Mouse (Mus musculus): ENCODE results near the gene Noc2l. TPM values are rescaled to one million over a fixed set of nuclear protein-coding genes. Genes with fewer than 3 reads are reported as not detected.

Gene Noc2l
- total RNA-seq, 1 experiment from 2014 or later, result 157 TPM

DNA sequence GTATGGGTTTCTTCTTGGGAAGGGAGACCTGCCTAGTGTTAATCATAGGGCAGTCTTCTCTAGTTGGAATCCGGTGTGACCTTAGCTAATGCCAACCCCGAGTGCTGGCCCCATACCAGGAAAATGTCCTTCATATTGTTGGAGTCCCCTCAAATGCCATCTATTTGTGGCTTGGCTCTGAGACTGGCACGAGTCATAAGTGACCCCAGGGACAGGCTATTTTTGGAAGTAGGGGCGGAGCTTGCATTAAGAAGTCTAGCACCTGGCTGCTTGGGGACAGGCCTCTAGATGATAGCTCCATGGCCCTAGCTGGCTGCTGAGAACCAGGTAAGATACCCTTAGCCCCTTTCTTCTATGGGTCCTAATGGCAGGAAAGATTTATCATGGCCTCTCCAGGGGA is 20.2 kb upstream of the Noc2l start, which contains the start of gene Perm1:
Gene Perm1 (plus strand): TSS at position 220 of the 400 bp plus-strand sequence.
- no peak for ATAC-seq (replicated peaks; ENCODE audit: low read depth, poor library complexity, severe bottlenecking)

DNA sequence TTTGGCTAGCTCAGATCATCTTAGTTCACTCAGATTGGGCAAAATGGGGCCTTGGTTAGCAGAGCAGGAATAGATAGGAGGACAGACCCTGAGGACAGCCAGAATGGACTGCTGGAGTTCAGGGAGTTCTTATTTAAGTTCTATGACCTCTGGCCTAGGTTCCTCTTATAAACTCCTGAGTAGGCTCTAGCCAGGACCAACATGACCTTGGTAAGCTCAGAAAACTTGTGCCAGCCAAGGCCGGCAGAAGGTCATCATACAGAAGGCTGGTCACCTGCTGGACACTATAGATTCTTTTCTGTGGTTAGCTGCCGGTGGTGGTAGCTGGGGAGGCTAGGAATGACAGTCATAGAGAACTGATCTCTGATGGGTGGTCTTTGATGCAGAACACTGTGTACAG is 19.6 kb upstream of the Noc2l start:
- no peak for ATAC-seq (replicated peaks; ENCODE audit: low read depth, poor library complexity, severe bottlenecking)

DNA sequence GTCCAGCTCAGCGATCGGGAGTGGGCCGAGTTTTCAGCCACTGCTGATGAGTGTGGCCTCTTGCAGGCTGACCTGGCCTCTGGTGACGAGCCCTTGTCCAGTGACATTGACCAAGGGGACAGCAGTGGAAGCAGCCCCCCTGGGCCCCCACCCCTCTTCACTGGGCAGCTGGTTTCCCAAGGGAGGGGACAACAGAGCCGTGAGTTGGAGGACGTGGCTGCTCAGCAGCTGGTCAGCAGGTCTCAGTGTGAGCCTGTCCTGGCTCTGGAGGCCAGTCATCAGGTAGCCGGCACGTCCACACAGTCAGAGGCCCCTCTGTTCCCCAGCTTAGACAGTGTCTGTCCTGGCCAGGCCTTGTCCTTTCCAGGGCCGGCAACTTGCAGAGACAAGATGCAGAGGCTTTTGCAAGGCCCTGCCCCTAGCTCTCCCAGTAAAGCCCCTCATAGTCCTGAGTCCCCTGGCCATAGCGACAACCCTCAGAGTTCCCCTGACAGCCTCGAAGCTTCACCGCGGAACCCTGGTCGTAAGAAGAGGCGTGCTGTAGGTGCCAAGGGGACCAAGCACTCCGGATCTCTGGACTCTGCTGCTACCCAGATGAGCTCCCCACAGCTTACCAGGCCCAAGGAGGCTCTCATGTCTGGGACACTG is 18.7 kb upstream of the Noc2l start:
- no peak for ATAC-seq (replicated peaks; ENCODE audit: low read depth, poor library complexity, severe bottlenecking)

DNA sequence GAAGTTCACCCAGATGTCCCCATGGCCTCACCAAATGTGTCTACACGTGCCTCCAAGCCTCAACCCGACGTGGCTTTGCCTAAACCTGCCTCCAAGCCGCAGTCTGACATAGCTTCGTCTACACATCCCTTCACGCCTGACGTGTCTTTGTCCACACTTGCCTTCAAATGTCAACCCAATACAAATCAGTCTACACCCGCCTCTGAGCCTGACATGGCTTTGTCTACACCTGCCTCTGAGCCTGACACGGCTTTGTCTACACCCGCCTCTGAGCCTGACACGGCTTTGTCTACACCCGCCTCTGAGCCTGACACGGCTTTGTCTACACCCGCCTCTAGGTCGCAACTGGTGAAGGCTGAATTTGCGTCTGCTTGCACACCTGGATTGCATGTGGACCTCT is 18.0 kb upstream of the Noc2l start:
- ATAC-seq (replicated peaks; ENCODE audit: low read depth, poor library complexity, severe bottlenecking), result no peak

DNA sequence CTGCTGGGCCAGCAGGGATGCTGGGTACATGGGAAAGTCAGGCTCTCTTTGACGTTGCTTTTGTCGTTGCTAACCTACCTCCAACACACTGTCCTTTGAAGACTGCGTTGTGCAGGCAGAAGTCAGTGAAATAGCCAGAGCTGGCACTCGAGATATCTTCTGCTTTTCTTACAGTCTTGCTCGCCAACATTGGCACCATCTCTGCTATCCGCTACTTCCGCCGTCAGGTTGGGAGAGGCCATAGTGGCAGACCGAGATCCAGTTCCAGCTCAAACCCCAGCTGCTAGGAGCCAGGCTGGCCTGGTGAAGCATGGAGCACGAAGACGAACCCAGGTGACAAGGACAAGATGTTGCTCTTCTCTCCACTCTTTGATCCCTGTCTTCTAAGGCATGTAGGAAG is 15.9 kb upstream of the Noc2l start:
- no peak for ATAC-seq (replicated peaks; ENCODE audit: low read depth, poor library complexity, severe bottlenecking)

DNA sequence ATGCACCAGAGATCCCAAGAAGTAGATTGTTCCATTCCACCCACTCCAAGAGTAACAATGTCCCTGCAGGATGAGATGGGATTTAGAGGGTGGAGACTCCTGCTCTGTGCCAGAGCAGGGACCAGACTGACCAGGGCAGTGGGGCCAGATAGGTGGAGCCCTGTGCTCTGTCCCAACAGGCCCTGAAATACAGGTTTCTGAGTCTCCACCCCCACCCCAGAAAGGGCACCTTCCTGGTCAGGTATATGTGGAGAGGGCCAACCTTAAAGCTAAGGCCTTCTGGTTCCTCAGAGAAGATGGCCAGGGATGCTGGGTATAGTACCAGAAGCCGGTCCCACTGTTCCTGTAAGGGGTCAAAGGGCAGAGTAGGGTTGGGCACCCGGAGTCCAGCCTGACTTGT is 11.5 kb upstream of the Noc2l start:
- no peak for ATAC-seq (replicated peaks; ENCODE audit: low read depth, poor library complexity, severe bottlenecking)

DNA sequence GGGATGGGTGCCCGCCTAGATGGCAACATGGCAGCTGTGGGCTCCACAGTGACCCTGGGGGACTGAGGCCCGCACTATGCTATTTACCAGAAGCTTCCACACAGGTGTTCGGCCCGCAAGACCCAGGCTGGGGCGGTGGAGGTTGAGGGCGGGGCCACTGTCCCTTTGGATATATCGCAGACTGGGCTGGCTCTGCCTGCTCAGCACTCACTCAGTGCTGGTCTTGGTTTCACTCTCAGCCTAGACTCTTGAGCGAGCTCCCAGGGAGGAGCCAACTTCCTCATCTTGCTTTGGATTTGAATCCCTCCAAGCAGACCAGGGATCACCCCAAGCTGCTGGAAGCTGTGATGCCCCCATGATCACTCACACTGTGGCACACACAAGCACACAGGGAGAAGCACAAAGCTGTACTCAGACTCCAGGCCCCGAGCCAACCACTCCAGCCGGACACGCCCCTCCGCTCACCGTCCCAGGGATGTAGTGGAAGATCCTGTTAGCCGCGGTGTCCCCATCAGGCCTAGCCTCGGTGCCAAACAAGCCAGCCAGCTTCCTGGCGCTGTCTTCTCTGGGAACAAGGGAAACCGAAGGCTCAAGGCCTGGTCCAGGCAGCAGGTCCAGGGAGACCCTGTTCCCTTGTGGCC is 7.9 kb upstream of the Noc2l start:
- peak; percentile 34 for ATAC-seq (replicated peaks; ENCODE audit: low read depth, poor library complexity, severe bottlenecking)

DNA sequence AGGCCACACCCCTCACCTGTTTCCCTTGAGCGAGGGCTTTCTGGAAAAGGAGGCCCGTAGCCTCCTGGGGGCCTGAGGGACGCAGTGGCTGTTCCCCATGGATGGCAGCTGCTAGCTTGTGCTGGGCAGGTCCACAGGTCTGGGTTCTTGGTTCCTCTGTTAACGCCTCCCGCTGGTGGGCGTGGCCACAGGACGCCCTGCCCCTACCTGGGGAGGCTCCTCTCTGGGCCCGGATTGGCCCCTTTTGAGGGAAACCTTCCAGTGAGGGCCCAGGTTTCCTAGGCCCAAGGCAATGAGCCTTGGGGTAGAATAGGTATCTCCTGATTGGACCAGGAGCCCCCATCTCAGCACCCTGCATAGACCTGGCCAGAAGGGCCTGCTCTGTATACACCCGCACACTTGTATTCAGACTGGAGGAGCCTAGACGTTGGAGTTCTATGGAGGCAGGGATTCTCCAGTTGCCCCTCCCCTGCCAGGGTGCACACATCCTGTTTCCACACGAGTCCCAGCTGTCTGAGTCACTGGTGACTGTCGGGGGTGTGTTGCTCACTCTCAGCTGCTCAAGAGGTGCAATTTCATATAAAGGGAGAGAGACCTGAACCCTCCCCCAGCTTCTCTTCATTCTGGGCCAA is 7.3 kb upstream of the Noc2l start:
- ATAC-seq (replicated peaks; ENCODE audit: low read depth, poor library complexity, severe bottlenecking), result peak; percentile 29

DNA sequence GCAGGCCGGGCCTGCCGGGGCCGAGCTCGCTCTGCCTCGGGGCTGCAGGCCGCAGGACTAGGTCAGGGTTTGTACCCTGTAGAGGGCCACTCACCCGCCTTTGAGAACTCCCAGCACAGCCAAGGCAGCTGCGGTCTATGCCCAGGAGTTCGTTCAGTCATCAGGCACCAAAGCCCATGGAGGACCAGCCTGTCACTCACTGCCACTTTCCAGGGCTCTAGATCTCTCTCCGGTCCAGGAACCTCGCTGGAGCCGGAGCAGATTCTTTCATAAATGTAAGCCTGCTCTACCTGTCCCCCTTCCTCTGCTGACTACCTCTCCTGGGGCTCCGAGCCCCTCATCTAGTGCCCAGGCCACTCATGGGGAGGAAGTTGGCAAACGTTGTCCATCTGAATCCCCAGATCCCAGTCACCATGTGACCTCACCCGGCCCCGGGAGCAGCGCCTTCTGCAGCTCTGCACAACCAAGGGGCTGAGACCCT is 1.7 kb upstream of the Noc2l start:
- 0 out of 2 replicates have a peak, but pooled peaks have one; percentile 3 for ATAC-seq (replicated peaks; ENCODE audit: low read depth, poor library complexity, severe bottlenecking)

DNA sequence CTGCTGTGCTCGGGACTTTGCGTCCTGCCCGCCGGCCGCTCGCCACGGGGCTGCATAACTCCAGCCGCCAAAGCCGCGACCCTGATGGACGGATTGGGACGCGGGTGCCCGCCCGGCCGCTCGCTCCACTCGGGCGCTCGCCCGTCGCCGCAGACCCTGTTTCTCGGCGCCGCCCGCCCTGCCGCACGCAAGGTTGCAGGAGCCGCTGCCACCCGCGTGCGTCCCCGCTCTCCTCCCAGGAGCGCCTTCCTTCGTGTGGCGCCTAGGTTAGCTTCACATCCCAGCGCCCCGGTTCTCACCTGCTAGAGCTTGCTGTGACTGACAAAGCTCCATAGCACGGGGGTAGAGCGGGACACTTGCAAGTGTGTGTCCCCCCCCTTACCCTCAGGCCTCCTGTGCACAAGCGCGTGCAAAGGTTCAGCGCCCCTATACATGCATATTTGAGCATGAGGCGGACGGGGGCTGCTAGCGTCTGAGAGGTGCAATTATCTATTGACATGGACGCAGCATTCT is 1.1 kb upstream of the Noc2l start, which contains the start of gene Plekhn1:
Gene Plekhn1 (minus strand): TSS at position 157 of the 513 bp plus-strand sequence.
- peak; percentile 36 for ATAC-seq (replicated peaks; ENCODE audit: low read depth, poor library complexity, severe bottlenecking)

DNA sequence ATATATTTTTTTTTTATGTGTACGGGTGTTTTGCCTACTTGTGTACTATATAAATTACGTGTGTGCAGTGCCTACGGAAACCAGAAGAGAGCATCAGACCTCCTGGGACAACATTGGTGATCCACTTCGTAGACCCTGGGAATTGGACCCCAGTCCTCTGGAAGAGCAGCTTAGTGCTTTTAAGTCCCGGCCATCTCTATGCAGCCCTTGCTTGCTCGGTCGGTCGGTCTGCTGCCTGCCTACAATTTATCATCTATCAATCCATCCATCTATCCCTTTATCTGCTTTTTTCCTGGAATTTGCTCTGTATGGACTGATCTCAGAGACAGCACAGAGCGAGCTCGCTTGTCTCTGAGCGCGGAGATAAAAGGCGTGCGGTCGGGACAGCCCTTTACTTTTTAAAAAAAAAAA is 445 bp upstream of the Noc2l start:
- peak; percentile 19; the same call in 1 of the 2 replicates for ATAC-seq (replicated peaks; ENCODE audit: low read depth, poor library complexity, severe bottlenecking)

DNA sequence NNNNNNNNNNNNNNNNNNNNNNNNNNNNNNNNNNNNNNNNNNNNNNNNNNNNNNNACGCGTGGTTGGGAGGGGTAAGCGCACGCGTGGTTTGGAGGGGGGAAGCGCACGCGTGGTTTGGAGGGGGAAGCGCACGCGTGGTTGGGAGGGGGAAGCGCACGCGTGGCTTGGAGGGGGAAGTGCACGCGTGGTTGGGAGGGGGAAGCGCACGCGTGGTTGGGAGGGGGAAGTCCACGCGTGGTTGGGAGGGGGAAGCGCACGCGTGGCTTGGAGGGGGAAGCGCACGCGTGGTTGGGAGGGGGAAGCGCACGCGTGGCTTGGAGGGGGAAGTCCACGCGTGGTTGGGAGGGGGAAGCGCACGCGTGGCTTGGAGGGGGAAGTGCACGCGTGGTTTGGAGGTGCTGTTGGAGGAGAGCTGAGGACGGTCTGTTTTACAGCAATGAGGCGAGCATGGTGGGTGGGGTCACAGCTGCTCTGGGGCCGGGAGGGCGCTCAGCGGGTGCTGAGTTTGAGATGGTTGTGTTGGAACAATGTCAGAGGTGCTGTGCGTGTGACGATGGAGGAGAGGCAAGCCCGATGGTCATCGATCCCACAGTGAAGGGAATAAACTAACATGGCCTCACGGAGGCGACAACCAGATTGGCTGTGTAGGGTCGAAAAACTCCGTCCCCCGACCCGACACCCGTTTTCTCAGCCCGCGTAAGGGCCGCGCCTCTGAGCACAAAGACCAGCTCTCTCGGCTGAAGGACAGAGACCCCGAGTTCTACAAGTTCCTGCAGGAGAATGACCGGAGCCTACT is 1.0 kb downstream of the Noc2l start:
- no peak for ATAC-seq (replicated peaks; ENCODE audit: low read depth, poor library complexity, severe bottlenecking)

DNA sequence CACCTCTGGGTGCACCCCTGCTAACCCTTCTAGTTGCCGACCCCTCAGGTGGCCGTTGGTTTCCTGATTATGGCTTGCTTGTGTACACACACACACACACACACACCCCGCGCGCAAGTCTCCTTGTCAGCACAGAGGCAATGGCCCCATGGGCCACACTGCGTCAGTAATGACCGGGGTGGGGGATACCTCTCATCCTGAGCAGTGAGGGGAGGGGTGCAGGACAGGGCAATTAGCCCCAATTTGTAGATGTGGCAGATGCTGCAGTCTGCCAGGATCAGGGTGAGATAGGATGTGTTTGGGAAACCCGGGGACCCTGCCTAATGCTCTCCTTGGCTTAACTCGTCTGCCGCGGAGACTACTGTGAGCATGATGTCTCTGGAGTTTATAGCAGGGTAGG is 13.8 kb downstream of the Noc2l start:
- no peak for ATAC-seq (replicated peaks; ENCODE audit: low read depth, poor library complexity, severe bottlenecking)

DNA sequence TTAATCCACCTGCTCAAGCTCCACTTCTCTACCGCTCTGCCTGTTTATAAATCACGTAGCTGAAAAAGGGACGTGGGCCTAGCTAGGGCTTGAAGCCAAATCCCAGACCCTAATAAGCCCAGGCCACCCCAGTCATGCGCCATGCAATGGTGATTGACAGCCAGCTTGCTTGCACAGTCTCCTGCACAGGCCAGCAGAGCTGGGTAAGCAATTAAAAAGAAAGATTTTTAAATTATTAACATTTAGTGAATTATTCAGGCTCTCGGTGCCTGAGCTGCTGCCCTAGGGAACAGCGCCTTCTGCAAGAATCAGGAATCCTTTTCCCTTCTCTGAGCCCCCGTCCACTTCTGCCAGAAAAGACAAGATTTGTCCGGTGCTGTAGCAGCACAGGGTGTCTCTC is 15.3 kb downstream of the Noc2l start:
- no peak for ATAC-seq (replicated peaks; ENCODE audit: low read depth, poor library complexity, severe bottlenecking)

DNA sequence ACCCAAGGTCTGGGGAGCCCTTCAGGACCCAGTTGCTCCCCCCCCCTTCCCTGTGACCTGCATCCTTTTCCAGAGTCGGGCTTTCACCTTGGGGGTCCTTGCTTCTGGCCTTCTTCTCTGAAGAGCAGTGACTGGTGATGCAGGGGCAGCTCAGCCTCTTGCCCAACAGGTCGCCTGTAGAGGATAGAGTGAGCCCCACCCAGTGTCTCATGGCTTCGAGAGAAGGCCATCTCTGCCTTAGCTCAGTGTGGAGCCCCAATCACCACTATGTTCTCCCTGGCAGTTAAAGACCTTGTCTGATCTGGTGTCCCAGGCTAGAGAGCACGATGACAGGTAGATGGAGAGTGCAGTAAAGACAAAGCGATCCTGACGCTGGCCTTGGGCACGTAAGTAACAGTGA is 16.3 kb downstream of the Noc2l start:
- ATAC-seq (replicated peaks; ENCODE audit: low read depth, poor library complexity, severe bottlenecking), result no peak

DNA sequence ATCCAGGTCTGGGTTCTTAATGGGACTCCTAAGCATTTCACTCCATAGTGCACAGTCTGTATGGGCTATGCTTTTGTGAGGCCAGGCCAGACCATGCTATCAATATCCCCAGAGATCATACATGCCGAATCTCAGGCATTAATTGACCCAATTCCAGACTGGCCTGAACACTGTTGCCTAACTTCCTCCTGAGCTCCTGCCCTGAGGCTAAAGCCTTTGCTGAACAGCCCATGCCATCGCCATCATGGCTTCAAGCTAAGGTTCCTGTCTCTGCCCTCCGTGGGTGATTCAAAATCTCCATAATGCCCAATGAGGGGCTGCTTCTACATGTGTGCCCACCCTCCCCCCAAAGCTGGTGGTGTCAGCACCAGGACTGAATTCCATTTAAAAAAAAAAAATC is 16.8 kb downstream of the Noc2l start:
- ATAC-seq (replicated peaks; ENCODE audit: low read depth, poor library complexity, severe bottlenecking), result no peak

DNA sequence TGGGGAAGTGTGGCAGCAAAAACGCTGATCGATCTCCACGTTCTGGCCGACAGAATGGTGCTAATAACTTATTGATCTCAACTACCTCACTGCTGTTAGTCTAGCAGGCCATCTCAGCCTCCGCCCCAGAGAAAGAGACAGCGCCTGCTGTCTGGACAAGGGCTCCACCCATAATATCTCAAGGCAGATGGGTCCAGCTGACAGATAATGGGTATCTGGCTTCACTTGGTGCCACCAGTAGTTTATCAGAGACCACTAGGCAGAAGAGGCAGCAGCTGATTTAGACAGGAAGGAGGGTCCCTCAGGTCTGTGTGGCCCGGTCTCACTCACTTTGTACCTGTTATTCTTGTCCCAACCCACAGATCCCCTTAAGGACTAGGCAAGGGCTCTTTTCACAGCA is 17.2 kb downstream of the Noc2l start:
- peak; percentile 46 for ATAC-seq (replicated peaks; ENCODE audit: low read depth, poor library complexity, severe bottlenecking)

DNA sequence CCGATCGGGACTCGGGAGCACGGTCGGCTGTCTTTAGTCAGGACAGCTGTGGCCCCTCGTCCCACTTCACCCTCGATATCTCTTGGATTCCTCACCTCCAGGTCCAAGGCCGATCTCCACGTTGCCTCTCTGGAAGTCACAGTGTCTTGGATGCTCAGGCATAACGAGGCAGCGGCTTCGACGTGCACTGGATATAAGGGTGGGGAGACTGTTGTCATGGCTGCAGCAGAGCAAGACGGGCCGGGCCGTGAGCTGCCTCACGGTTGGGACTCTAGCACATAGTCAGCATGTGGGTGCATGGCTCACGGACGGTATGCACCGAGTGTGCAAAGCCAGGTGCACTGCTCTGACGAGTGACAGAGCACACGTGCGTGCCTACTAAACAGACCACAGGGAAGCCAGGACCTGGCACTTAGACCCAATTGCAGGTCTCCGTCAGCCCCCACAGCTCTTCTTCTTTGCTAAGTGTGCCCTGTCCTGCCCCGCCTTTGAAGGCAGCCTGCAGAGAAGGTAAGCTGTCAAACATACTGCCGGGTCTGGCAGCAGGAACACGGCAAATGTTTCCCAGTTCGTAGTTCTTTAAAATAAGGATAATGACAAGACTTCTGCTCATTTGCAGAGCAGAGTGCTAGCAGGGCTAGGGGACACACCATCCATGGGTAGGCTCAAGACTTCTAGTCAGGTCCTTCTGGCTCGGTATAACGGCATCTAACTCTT is 18.7 kb downstream of the Noc2l start:
- peak; percentile 27; the same call in 1 of the 2 replicates for ATAC-seq (replicated peaks; ENCODE audit: low read depth, poor library complexity, severe bottlenecking)

DNA sequence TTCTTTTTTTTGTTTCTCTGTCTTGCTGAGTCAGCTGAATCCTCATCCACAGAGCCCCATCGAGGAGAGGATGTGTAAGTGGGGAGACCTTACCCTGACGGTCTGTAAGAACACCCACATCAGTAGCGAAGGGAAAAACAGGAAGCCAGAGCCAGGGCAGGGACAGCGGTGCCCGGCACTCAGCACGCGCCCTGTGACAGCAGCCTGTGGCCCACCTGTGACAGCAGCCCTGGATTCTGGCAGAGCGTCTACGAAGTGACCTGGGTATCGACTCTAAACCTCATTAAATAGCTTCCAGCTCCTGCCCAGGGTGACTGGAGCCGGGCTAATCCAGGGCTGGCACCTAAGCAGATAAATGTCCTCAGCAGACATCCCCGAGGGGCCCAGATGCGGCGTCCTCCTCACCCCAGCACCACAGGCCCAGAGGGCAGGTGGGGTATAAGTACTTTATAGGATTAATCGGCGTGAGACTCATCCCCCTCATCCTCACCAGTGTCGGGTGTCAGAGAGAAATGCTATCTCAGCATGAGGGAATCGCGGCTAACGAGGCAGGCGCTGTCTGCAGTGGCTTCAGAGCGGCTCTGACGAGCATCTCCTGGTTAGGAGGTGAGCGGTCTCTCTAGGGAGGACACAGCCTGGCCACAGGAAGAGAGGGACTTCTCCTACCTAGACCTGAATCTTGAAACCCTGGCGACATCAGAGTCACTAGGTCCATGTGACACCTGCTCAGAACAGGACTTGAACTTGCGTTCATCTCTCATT is 19.4 kb downstream of the Noc2l start, which contains the start of gene Samd11:
Gene Samd11 (minus strand): TSS at position 580 of the 762 bp plus-strand sequence.
- peak; percentile 61 for ATAC-seq (replicated peaks; ENCODE audit: low read depth, poor library complexity, severe bottlenecking)
